Mouse (Mus musculus) kidney, adult 2 months (tissue): ENCODE results near the gene Lrig2. TPM values are rescaled to one million over a fixed set of nuclear protein-coding genes. Genes with fewer than 3 reads are reported as not detected.

Experiments
- DNase-seq: peaks from one replicate; pipeline ENCODE4 v3.0.0; 2021
- H3K27ac ChIP-seq: fragments of 200-500 bp; 2 replicates; pipeline ENCODE4 v1.5.1; 2012; ENCODE audit warnings: low read depth, low read length, control low read depth, inconsistent platforms; ENCODE audit not compliant: insufficient read depth
- H3K27me3 ChIP-seq: fragments of 200-500 bp; replicated peaks from 2 replicates; pipeline ENCODE4 v1.6.1; 2012; ENCODE audit warnings: mild to moderate bottlenecking, moderate library complexity, low read length, inconsistent platforms; ENCODE audit not compliant: control insufficient read depth, insufficient read depth
- H3K36me3 ChIP-seq: fragments of 200-500 bp; 2 replicates; pipeline ENCODE4 v1.6.1; 2012; ENCODE audit warnings: mild to moderate bottlenecking, moderate library complexity, low read length, inconsistent platforms; ENCODE audit not compliant: control insufficient read depth, insufficient read depth
- H3K4me1 ChIP-seq: fragments of 200-500 bp; 2 replicates; pipeline ENCODE4 v1.6.1; 2011; ENCODE audit warnings: low read length; ENCODE audit not compliant: control insufficient read depth, insufficient read depth
- H3K4me3 ChIP-seq: fragments of 200-500 bp; 2 replicates; pipeline ENCODE4 v1.5.1; 2011; ENCODE audit warnings: mild to moderate bottlenecking, low read depth, low read length, control low read depth; ENCODE audit not compliant: insufficient read depth
- CTCF ChIP-seq: fragments of 200-500 bp; conservative IDR thresholded peaks from 2 replicates; pipeline ENCODE4 v1.5.1; 2011; ENCODE audit warnings: low read depth, mild to moderate bottlenecking, control low read depth, low read length, moderate library complexity, mixed read lengths; ENCODE audit not compliant: insufficient read depth, insufficient read length
- POLR2A ChIP-seq: fragments of 200-500 bp; IDR thresholded peaks from one replicate; pipeline ENCODE4 v1.6.1; 2011; ENCODE audit warnings: low read depth, low read length, control low read depth
- WGBS: fragments of 180-500 bp; shearing (Covaris S2); methylation state at CpG from one replicate; pipeline ENCODE4 v1.1.7; 2018; 5-methylcytosine and 5-hydroxymethylcytosine counted together
- polyA plus RNA-seq: library from polyadenylated mRNA; depleted of rRNA; stranded (reverse); fragments of >200 nt; gene quantifications from 2 replicates; pipeline ENCODE4 v1.2.3, GENCODE M21; 2012

Lrig2 gene
- polyA plus RNA-seq, 1 experiment, result 4.8 TPM

DNA sequence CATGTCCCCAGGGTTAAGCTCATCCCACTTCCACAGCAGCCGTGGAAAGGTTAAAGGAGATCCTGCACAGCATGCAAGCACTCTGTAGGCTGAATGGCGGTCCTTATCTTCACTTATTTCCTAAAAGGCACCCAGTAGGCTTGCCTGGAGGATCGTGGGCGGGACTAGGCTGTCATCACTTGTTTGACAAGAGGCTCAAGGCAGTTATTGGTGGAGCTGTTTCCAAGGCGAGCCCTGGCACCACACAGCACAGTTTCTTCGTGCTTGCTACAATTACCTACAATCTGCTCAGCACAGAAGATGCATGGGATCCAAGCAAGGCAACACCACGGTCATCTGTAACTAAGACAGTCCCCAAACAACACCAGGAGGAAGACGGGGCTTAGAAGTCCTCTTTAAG is 137.8 kb downstream of the Lrig2 start:
- no peak for TF ChIP-seq POLR2A
- no peak for TF ChIP-seq CTCF
- no peaks in the 10 kb centered on the region for H3K27me3 ChIP-seq
- DNase-seq, result no peak
- H3K4me1 ChIP-seq, result peaks cover 3% of the 10 kb centered on the region; the same call in 1 of the 2 replicates
- no peak overlapping the region for H3K27ac ChIP-seq
- H3K4me3 ChIP-seq, result no peak overlapping the region
- H3K36me3 ChIP-seq, result no peaks in the 10 kb centered on the region
- 88% methylated on average over 8 of the region's 8 CpGs for WGBS

DNA sequence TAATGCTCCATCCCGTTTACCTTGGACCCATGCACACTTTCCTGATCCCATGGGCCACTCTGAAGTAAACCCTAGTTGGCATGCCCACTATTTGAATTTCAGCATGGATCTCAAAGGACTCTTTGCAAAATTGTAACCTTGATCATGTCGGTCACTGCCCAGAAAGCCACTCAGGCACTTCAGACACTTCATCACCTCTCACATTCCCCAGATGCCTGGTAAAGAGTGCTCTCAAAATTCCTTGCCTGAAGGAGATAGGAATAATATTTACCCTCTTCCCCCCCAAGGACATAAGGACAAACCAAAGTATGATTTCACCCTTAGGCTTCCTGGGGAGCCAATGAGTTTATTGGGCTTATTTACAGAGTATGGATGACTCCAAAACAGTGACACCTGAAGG is 139.3 kb downstream of the Lrig2 start:
- WGBS, result 79% methylated on average over 2 of the region's 2 CpGs
- TF ChIP-seq POLR2A, result no peak
- no peak for TF ChIP-seq CTCF
- peaks cover 3% of the 10 kb centered on the region; the same call in 1 of the 2 replicates for H3K4me1 ChIP-seq
- H3K27me3 ChIP-seq, result no peaks in the 10 kb centered on the region
- peak; percentile 38 for DNase-seq
- no peak overlapping the region for H3K4me3 ChIP-seq
- no peaks in the 10 kb centered on the region for H3K36me3 ChIP-seq
- peak overlapping the region; percentile 54; the same call in 1 of the 2 replicates for H3K27ac ChIP-seq

DNA sequence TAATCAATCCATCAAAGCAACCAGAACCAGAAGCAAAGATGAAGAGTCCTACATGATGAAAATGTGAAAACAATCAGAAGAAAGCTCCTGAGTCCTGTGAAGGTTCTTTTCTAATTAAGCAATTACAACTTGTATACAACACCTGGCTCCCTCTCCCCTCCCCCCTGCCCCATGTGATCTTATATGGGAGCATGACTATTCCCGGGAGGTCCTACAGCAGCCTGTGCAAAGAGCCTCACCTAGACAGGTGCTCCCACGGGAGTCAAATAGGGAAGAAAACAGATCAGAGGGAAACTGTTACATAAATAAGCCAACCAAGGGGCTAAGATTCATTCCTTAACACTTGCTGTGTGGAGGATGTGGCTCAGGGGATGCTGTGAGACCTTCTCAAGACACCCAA is 143.8 kb downstream of the Lrig2 start:
- no peak for DNase-seq
- Histone ChIP-seq H3K4me1 (peaks cover 3% of the 10 kb centered on the region; the same call in 1 of the 2 replicates), H3K36me3 (no peaks in the 10 kb centered on the region), H3K27ac (no peak overlapping the region), H3K27me3 (no peaks in the 10 kb centered on the region), H3K4me3 (no peak overlapping the region)
- TF ChIP-seq POLR2A (no peak), CTCF (no peak)
- WGBS, result 75% methylated on average over 2 of the region's 2 CpGs

DNA sequence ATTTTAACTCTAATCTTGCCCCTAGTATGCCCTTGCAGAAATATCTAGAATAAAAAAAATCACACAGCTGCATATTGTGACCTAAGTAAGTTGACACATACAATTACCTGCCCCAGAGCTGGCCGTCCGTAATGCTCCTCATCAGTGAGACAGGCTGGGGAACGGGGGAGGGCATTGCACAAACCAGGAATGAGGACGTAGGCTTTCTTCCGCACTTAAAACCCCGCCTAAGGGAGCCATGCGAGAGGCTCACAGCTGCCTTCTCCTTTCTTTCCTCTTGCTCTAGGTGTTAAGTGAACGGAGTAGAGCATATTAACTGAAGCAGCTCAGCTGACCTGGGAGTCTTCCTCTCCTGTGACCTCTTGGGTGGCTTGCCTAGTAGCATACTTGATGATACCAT is 149.9 kb downstream of the Lrig2 start:
- Histone ChIP-seq H3K27ac (no peak overlapping the region), H3K4me3 (no peak overlapping the region), H3K36me3 (no peaks in the 10 kb centered on the region), H3K4me1 (0 out of 2 replicates have a peak, but pooled peaks cover 3% of the 10 kb centered on the region), H3K27me3 (no peaks in the 10 kb centered on the region)
- TF ChIP-seq POLR2A, result no peak
- no peak for TF ChIP-seq CTCF
- no peak for DNase-seq
- WGBS, result 76% methylated on average over 8 of the region's 8 CpGs

DNA sequence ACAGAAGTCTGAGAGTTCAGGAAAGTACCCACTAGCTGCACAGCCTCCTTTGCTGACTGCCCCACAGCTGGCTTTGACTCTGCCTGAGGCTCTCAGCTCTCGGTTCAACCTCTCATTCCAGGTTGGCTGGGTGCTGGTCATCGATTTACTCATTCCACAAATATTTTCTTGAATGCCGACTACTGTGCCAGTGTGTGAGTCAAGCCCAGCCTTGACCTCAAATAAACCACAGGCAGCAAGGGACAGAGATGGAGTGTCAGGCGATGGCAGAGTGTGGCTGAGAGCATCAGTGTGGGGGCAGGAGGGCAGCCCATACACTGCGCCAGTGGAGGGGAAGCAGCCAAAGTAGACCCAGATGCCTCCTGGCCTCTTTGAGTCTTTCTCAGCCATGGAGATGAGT is 151.4 kb downstream of the Lrig2 start:
- no peaks in the 10 kb centered on the region for H3K27me3 ChIP-seq
- H3K4me1 ChIP-seq, result 0 out of 2 replicates have a peak, but pooled peaks cover 3% of the 10 kb centered on the region
- DNase-seq, result peak; percentile 79
- H3K27ac ChIP-seq, result peak overlapping the region; percentile 21; the same call in 1 of the 2 replicates
- TF ChIP-seq POLR2A, result no peak
- no peak for TF ChIP-seq CTCF
- WGBS, result 40% methylated on average over 5 of the region's 5 CpGs
- no peaks in the 10 kb centered on the region for H3K36me3 ChIP-seq
- H3K4me3 ChIP-seq, result no peak overlapping the region

DNA sequence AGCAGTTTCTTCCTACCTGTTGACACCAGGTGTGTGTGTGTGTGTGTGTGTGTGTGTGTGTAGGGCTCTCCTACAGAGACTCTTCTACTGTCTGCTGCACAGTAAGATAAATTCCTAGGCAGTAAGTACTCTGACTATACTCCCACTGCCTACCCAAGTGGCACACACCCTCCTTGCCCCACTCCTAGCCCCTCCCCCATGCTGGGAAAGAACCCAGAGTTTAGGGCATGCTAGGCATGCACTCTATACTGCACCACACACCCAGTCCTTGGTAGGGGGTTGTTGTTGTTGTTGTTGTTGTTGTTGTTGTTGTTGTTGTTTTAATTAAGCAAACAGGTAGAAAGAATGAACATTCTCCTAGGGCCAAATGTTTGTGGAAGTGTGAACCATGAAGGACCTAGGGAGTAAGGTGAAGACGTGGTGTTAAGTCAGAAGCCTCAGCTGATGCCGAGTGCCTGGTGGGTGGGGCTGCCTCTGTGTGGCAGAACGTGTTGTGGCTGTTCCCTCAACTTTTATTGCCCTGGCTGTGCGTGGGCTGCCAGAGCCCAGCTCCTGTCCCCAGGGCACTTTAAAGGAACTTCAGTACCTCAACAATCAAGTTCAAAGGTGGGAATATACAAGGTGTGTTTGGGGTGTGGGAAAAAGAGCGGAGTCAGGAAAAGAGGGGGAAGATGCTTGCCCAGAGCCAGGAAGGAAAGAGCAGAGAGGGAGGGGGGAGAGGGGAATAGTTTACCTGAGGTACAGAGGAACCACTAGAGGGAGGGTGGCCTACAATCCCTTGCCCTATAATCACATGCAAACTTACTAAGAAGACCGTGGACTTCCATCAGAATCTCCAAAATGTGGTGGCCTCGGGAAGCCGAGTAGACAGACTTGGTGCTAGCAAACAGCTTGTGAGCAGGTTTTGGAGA is 152.2 kb downstream of the Lrig2 start:
- TF ChIP-seq POLR2A, result no peak
- peak; percentile 22; the same call in 1 of the 2 replicates for TF ChIP-seq CTCF
- H3K27ac ChIP-seq, result peak overlapping the region; percentile 21
- H3K27me3 ChIP-seq, result no peaks in the 10 kb centered on the region
- no peak overlapping the region for H3K4me3 ChIP-seq
- WGBS, result 39% methylated on average over 8 of the region's 8 CpGs
- no peaks in the 10 kb centered on the region for H3K36me3 ChIP-seq
- DNase-seq, result peak; percentile 38
- H3K4me1 ChIP-seq, result 0 out of 2 replicates have a peak, but pooled peaks cover 3% of the 10 kb centered on the region

DNA sequence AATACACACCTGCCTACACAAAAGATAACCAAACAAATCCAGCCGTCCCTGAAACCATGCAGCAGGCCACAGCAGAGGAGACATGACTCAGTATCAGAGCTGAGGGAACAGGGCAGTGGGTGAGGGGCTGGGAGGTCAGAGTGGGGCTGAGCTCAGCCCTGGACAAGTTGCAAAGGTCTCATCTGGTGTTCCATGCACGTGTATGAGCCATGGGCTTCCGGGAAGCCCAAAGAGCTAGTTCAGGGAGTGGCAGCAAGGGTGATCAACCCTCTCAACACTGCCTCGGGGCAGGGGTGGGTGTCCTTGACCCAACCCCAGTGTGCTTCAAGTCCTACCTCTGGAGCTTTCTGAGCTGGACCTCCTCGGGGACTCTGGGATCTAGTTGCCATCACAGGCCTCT is 153.0 kb downstream of the Lrig2 start:
- no peak for TF ChIP-seq CTCF
- Histone ChIP-seq H3K27me3 (no peaks in the 10 kb centered on the region), H3K4me3 (no peak overlapping the region), H3K4me1 (0 out of 2 replicates have a peak, but pooled peaks cover 3% of the 10 kb centered on the region), H3K36me3 (no peaks in the 10 kb centered on the region), H3K27ac (no peak overlapping the region)
- 64% methylated on average over 5 of the region's 5 CpGs for WGBS
- DNase-seq, result peak; percentile 17
